Mouse (Mus musculus): ENCODE data around the gene Pafah1b1. TPM values are rescaled to one million over a fixed set of nuclear protein-coding genes. Genes with fewer than 3 reads are reported as not detected.

Pafah1b1 gene
- polyA plus RNA-seq, 1 experiment from 2014 or later, result 45.8 TPM

DNA sequence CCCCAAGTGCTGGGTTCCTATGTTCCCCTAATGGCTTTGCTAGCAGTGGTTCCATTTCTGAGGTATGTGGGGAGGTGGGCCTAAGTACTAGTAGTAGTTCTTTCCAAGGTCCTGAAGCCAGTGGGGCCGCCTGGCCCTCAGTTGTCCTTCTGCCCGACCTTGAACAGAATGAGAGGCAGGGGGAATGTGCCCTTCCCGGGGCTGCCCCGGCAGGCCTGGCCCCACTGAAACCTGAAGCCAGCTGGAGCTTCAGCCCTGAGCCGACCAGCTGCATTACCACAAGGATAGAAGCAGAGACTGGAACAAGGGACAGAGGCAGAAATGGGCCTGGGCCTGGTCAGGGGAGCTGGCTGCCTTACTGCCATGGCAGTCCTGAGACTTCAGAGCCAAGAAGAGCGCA is 71.1 kb downstream of the Pafah1b1 start:
- Histone ChIP-seq H3K27ac (replicated peaks) (peak overlapping the region; percentile 46; the same call in 1 of the 2 replicates), H3K9me3 (no peaks in the 10 kb centered on the region), H3K36me3 (peaks cover 21% of the 10 kb centered on the region), H3K4me3 (no peak overlapping the region), H3K27me3 (no peaks in the 10 kb centered on the region), H3K4me2 (no peak overlapping the region), H3K4me1 (replicated peaks) (peaks cover 45% of the 10 kb centered on the region), H3K9ac (no peak overlapping the region)
- ATAC-seq (ENCODE audit: low FRiP score, low read depth), result no peak
- WGBS, result 60% methylated on average over 6 of the region's 6 CpGs

DNA sequence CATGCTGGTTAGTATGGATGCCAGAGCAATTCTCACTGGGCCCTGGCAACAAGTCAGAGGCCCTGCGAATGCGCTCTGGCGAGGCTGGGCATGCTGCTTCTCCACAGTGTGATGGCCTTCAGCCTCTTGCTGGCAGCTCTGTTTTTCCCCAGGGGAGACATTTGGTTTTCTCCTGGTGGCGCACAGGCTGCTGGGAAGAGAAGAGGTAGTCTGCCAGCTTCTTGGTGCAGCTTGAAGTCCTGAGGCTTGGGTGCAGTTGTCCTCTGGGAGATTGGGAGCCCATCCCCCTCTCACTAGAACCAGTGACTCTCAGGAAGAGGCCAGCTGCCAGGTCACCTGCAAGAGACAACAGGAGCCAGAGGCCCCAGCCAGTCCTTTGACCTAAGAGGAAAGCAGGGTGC is 71.7 kb downstream of the Pafah1b1 start:
- Histone ChIP-seq H3K4me2 (no peak overlapping the region), H3K36me3 (peaks cover 15% of the 10 kb centered on the region), H3K27ac (replicated peaks) (peak overlapping the region; percentile 46), H3K4me1 (replicated peaks) (peaks cover 46% of the 10 kb centered on the region), H3K9me3 (no peaks in the 10 kb centered on the region), H3K9ac (no peak overlapping the region), H3K4me3 (no peak overlapping the region), H3K27me3 (no peaks in the 10 kb centered on the region)
- 33% methylated on average over 4 of the region's 4 CpGs for WGBS
- ATAC-seq (ENCODE audit: low FRiP score, low read depth), result peak; percentile 16; the same call in 1 of the 2 replicates

DNA sequence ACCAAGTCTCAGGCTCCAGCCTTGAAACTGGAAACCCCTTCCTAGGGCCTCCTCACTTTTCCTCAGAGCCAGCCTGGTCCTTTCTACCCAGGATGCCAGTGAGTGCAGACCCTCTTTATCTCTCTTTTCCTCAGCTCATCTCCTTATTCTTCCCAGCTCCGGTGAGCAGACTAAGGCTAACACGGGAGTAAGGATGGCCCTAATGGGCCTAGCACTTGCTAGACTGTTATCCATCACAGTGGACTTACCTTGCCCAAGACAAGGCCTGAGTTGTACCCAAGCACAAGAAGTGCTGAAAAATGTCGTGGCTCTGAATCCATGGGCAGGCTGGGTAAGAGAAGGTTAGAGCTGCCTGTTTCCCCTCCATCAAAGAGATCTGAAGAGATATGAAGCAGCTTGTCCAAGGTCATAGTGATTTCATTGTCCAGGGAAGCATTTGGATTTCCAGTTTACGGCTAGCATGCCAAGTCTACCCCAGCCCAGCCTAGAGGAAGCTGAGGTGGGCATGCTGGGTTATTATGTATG is 73.8 kb downstream of the Pafah1b1 start:
- Histone ChIP-seq H3K27ac (replicated peaks) (0 out of 2 replicates have a peak overlapping the region, but pooled peaks have one; percentile 73), H3K27me3 (no peaks in the 10 kb centered on the region), H3K36me3 (no peaks in the 10 kb centered on the region), H3K4me3 (peak overlapping the region; percentile 92), H3K4me2 (peak overlapping the region; percentile 96), H3K9ac (peak overlapping the region; percentile 64), H3K9me3 (no peaks in the 10 kb centered on the region), H3K4me1 (replicated peaks) (peaks cover 46% of the 10 kb centered on the region)
- WGBS, result 57% methylated on average over 4 of the region's 4 CpGs
- ATAC-seq (ENCODE audit: low FRiP score, low read depth), result no peak

DNA sequence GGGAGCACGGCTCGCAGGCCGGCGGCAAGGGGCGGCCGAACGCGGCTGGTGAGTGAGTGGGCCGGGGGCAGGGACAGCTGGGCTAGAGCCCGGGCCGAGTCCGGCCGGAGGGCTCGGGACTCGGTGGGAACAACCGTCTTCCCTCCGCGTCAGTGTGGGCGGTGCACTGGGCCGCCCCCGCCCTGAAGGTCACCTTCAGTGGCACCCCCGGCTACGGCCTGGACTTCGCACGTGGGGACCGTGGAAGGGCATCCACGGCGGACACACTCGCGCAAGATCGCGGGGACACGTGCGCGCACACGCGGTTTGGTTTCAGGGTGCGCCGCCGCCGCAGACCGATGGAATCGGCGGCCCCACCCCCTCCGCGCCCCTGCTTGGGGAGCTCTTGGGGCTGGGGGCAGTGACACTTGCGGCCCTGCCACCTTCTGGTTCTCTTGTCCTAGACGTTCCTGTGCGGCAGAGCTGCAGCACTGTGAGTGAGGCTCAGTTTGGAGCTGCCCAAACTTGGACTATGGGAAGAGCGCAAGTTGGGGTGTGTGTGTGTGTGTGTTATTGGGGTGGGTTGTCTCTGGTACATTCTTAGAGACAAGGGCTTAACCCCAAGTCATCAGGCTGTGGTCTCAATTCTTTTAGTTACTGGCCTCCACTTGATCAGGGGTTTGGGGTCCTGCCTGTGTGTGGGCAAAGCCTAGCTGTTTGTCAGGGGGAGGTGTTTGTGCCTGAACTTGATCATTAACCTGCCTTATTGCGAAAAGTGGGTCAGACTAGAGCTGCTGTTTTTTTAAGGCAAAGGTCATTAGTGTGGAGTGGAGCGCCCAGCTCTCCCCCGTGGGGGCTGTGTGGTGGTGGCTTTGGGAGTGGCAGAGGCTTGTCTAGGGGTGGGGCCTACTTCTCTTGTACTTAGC is 74.6 kb downstream of the Pafah1b1 start:
- peak; percentile 62 for ATAC-seq (ENCODE audit: low FRiP score, low read depth)
- H3K4me1 ChIP-seq (replicated peaks), result peaks cover 46% of the 10 kb centered on the region
- no peaks in the 10 kb centered on the region for H3K36me3 ChIP-seq

DNA sequence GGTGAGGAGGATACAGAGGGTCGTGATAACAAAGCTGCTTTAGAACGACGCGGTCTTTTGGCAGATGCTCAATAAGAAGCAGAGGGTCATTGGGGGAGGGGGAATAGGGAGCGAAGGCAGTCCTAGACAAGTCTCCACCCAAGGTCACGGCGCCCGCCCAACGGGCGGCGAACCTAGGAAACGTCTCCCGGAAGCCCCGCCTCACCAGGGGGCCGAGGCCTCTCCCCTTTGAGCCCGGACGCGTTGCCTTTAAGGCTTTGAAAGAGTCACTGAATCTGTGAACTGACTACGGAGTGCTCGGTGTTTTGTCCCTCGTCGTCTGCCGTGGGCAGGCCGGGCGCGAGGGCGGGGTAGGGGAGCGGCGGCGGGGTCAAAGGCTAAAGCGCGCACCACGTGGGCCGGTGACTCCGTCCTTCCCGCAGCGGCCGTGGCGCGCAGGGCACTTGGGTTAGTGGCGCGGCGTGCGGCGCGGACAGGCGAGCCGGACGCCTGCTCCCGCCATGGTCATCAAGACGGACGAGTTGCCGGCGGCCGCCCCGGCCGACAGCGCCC is 75.3 kb downstream of the Pafah1b1 start, which contains the start of gene Cluh:
Cluh (plus strand) TSS at position 401 of the 552 bp plus-strand sequence.
- peak within 1 kb of the TSS; percentile 92 for H3K4me3 ChIP-seq
- no peaks in the 10 kb centered on the region for H3K27me3 ChIP-seq
- H3K9me3 ChIP-seq, result no peaks in the 10 kb centered on the region
- under 1% methylated on average over 58 of the region's 58 CpGs for WGBS
- peak within 1 kb of the TSS; percentile 64 for H3K9ac ChIP-seq
- H3K4me2 ChIP-seq, result peak within 1 kb of the TSS; percentile 96
- H3K4me1 ChIP-seq (replicated peaks), result peaks cover 46% of the 10 kb centered on the region
- no peaks in the 10 kb centered on the region for H3K36me3 ChIP-seq
- H3K27ac ChIP-seq (replicated peaks), result peak within 1 kb of the TSS; percentile 73
- peak; percentile 88 for ATAC-seq (ENCODE audit: low FRiP score, low read depth)

More for the DNA sequence above, 74.6 kb downstream of the Pafah1b1 start:
- WGBS, result 2% methylated on average over 50 of the region's 53 CpGs
- Histone ChIP-seq H3K27ac (replicated peaks) (peak overlapping the region; percentile 73), H3K9ac (peak overlapping the region; percentile 64), H3K9me3 (no peaks in the 10 kb centered on the region), H3K27me3 (no peaks in the 10 kb centered on the region), H3K4me2 (peak overlapping the region; percentile 96), H3K4me3 (peak overlapping the region; percentile 92)

DNA sequence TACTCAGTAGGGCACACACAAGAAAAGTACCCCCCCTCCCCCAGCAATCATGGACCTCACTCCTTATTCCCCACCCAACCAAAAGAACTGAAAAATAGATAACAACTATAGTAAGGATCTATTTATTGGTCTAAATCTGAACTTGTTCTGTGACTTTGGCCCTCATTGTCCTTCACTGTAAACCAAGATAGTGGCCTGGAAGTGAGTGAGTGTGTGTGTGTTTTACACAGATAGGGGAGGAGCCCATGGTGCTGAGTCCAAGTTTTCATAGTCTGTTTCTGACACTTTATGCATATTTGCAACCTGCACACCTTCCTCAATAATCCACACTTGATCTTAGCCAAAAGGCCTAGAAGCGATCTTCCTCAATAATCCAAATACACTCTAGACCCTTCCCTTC is 75.8 kb downstream of the Pafah1b1 start:
- Histone ChIP-seq H3K9me3 (no peaks in the 10 kb centered on the region), H3K27ac (replicated peaks) (peak overlapping the region; percentile 73), H3K27me3 (no peaks in the 10 kb centered on the region), H3K4me1 (replicated peaks) (peaks cover 45% of the 10 kb centered on the region), H3K9ac (peak overlapping the region; percentile 64), H3K4me2 (peak overlapping the region; percentile 96), H3K36me3 (no peaks in the 10 kb centered on the region), H3K4me3 (peak overlapping the region; percentile 92)
- ATAC-seq (ENCODE audit: low FRiP score, low read depth), result peak; percentile 23; the same call in 1 of the 2 replicates
- 8% methylated on average over 1 of the region's 1 CpGs for WGBS

DNA sequence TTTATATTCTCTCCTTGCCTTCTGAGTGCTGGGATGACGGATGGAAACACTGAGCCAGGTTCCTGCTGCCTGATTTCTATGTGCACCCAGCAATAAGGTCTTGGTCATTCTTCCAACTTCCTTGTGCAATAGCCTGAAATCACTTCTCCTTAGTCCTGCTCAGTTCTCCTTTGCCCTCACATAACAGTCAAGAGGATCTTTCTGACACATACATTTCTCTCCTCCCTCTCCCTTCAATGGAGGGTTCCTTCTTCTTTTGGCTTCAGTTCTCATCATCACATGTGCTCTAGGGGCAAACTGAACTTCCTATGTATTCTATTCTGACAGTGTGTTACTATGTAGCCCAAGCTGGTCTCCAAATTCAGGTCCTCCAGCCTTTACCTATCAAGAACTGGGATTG is 76.5 kb downstream of the Pafah1b1 start:
- no peak overlapping the region for H3K4me2 ChIP-seq
- H3K27ac ChIP-seq (replicated peaks), result no peak overlapping the region
- no peaks in the 10 kb centered on the region for H3K27me3 ChIP-seq
- no peak overlapping the region for H3K9ac ChIP-seq
- WGBS, result 88% methylated on average over 1 of the region's 1 CpGs
- H3K4me1 ChIP-seq (replicated peaks), result peaks cover 38% of the 10 kb centered on the region
- no peaks in the 10 kb centered on the region for H3K36me3 ChIP-seq
- ATAC-seq (ENCODE audit: low FRiP score, low read depth), result no peak
- H3K9me3 ChIP-seq, result no peaks in the 10 kb centered on the region
- no peak overlapping the region for H3K4me3 ChIP-seq

DNA sequence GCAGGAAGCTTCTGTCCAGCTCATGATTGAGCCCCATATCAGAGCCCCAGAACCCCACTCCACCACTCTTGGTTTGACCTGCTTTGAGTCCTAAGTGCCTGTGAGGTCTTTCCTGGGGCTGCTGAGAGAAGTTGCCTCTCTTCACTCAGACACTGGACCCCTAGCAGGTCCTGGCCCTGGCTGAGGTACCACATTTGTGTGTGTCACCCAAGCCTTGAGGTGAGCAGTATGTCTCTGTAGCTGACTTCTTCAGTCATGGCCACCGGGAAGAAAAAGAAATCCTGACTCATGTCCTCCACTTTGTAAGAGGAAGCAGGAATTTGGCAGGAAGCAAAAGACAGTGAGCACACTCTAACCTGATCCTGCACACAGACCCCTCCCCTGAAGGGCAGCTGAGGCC is 84.8 kb downstream of the Pafah1b1 start:
- H3K9me3 ChIP-seq, result no peaks in the 10 kb centered on the region
- H3K4me1 ChIP-seq (replicated peaks), result peaks cover 22% of the 10 kb centered on the region
- H3K9ac ChIP-seq, result no peak overlapping the region
- H3K4me2 ChIP-seq, result no peak overlapping the region
- ATAC-seq (ENCODE audit: low FRiP score, low read depth), result no peak
- WGBS, result 53% methylated on average over 1 of the region's 1 CpGs
- H3K27ac ChIP-seq (replicated peaks), result no peak overlapping the region
- H3K36me3 ChIP-seq, result no peaks in the 10 kb centered on the region
- H3K27me3 ChIP-seq, result no peaks in the 10 kb centered on the region
- no peak overlapping the region for H3K4me3 ChIP-seq

DNA sequence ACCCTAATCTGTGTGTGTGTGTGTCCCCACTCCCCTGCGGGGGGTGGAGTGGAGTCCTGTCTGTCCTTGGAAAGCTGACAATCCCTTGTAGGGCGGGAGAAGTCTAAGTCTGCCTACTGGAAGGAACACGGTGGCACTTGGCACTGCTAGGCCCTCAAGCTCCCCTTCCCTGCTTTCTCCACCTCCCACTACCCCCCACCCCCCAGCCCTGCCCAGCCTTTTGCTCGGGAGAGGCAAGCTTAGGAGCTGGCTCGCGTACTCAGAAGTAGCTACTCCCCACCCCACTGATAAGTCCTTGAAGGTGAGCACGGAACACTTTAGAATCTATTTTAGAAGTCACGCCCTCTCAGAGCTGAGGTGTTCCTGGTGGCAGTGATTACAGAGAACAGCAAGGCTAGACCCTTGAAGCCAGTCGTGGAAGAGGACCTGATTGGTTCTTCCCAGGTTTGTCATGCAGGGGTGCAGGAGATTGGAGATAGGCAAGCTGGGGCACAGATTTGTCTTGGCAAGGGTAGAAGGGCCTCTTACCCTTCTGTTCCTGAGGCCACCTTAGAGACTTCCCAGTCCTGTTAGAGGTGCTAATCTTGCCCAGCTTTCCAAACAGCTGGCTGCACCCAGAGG is 85.6 kb downstream of the Pafah1b1 start:
- Histone ChIP-seq H3K27me3 (no peaks in the 10 kb centered on the region), H3K4me3 (peak overlapping the region; percentile 64), H3K36me3 (no peaks in the 10 kb centered on the region), H3K4me1 (replicated peaks) (peaks cover 22% of the 10 kb centered on the region), H3K4me2 (peak overlapping the region; percentile 92), H3K9me3 (no peaks in the 10 kb centered on the region), H3K27ac (replicated peaks) (peak overlapping the region; percentile 94), H3K9ac (peak overlapping the region; percentile 74)
- WGBS, result 13% methylated on average over 9 of the region's 9 CpGs
- peak; percentile 53 for ATAC-seq (ENCODE audit: low FRiP score, low read depth)

DNA sequence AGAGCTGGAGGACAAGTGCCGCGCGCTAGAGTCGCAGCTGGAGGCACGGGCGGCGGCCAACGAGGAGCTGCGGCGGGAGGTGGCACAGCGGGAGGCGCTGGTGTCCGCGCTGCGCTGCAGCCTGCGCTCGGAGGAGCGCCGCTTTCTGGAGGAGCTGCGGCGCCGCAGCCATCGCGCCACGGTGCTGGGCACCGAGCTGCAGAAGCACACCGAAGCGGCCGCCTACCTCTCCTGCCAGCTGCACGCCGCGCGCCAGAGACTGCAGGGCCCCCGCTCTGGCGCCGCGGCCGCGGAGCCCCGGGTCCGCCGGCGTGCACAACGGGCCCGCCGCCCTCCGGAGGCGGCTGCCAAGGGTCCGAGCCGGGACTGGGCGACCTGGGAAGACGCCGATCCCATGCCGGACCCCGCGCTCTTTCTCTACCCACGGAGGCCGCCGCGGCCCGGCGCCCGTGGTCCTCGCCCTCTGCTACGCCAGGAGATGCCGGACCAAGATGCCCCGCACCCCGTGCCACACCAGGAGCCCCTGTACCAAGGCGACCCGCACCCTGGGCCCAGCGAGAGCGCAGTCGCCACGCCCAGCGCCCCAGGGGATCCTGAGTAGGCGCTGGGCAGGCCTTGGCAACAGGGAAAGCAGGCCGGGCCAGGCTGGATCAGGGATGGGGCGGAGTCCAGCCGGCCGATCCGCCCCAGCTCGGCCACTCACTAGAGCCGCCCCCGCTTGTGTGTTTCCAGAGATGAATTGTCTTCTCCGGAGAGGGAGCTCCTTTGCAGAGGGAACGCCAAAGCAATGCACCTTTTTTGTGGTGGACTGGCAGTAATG is 86.3 kb downstream of the Pafah1b1 start:
- Histone ChIP-seq H3K27ac (replicated peaks) (peak overlapping the region; percentile 94), H3K4me2 (peak overlapping the region; percentile 92), H3K36me3 (no peaks in the 10 kb centered on the region), H3K27me3 (no peaks in the 10 kb centered on the region), H3K9ac (peak overlapping the region; percentile 74), H3K9me3 (no peaks in the 10 kb centered on the region), H3K4me3 (peak overlapping the region; percentile 64), H3K4me1 (replicated peaks) (peaks cover 22% of the 10 kb centered on the region)
- WGBS, result under 1% methylated on average over 80 of the region's 86 CpGs
- peak; percentile 89 for ATAC-seq (ENCODE audit: low FRiP score, low read depth)

DNA sequence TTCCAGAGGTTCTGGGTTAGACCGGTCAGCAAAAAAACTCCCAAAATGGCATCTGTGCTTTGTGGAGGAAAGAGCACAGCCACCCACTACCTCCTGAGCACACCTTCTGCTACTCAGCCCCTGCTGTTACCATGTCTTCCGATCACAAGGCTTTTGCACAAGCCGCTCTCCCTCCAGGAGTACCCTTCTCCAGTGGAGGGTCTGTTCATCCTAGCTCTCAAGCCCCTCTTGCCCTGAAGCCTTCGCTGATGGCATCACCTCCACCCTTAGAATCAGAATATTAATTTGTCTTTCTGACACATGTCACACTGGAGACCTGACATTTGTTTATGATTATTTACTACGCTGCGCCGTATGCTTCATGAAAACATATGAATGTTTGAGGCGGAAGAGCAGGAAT is 87.0 kb downstream of the Pafah1b1 start:
- 15% methylated on average over 8 of the region's 8 CpGs for WGBS
- no peaks in the 10 kb centered on the region for H3K36me3 ChIP-seq

More for the DNA sequence above, 87.0 kb downstream of the Pafah1b1 start:
- Histone ChIP-seq H3K4me3 (peak overlapping the region; percentile 64), H3K27ac (replicated peaks) (peak overlapping the region; percentile 94), H3K4me2 (peak overlapping the region; percentile 92), H3K27me3 (no peaks in the 10 kb centered on the region), H3K9me3 (no peaks in the 10 kb centered on the region), H3K4me1 (replicated peaks) (peaks cover 22% of the 10 kb centered on the region), H3K9ac (peak overlapping the region; percentile 74)
- ATAC-seq (ENCODE audit: low FRiP score, low read depth), result no peak; the same call in 1 of the 2 replicates

All from hindbrain, embryonic 15.5 days (tissue).